9 mouse cellular contexts compared by ENCODE assay signal in the genomic region with DNA sequence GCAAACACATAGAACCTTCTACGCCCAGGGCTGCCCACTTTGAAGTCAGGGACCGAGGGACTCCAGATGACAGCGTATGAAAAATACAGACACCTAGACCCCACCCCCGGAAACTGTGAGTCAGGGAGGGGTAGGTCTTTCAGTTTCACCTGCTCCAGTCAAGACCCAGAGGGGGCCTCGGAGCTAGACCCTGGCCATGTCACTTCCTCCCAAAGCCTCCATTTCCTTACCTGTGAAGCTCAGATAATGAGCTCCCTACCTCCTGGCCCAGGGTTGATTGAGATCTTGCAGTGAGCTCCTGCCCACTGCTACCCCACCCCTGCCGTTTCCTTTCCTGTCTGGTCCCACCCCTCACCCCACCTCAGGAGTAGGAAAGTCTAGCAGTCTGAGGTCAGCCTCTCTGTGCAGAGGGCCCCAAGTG. TPM values are rescaled to one million over a fixed set of nuclear protein-coding genes. Genes with fewer than 3 reads are reported as not detected.
A peak's percentile ranks its signal among the peaks of the same experiment; 100 is the strongest.
DNase-seq lines count a peak whose midpoint lies in the region; ATAC-seq and TF ChIP-seq lines count a peak whose summit lies in the region.
"Had no signal": no experiment of that assay in that cellular context is flagged by ENCODE, and none has a peak within 500 bp of the region (broad histone marks: within the 10 kb centered on the region; RNA-seq: fewer than 3 reads in every experiment).

No protein-coding gene starts in this region.

- no peak for TF ChIP-seq CTCF in E14TG2a.4 (conservative IDR thresholded peaks at IDR 0.05; ENCODE audit: low read length)
- no peak for TF ChIP-seq CTCF in liver, embryonic 14.5 days (IDR thresholded peaks at IDR 0.05; ENCODE audit: low read depth)
- no peak for TF ChIP-seq CTCF in stomach, postnatal 0 days (IDR thresholded peaks at IDR 0.05; ENCODE audit: low read depth)

- DNase-seq in T-cell, adult 2 months (ENCODE audit: low spot score): peak; percentile 96
- DNase-seq in liver, embryonic 14.5 days (ENCODE audit: low read depth in 3 of 3, low spot score in 3 of 3): no peak
- no peak for DNase-seq in stomach, postnatal 0 days (ENCODE audit: low spot score)
- DNase-seq in layer of hippocampus, adult 9-11 months: no peak
- DNase-seq in left cerebral cortex, postnatal 36 days (ENCODE audit: low spot score in 2 of 2): no peak
- no peak for DNase-seq in retina, embryonic 14.5 days (ENCODE audit: low spot score)
- DNase-seq: kidney, postnatal 10 days had no signal

- H3K4me3 ChIP-seq in E14TG2a.4 (replicated peaks; ENCODE audit: low read length): peak overlapping the region; percentile 21
- H3K4me3 ChIP-seq in liver, embryonic 14.5 days (ENCODE audit: insufficient read depth in 1 of 2, low read depth in 2 of 2, low read length in 2 of 2): no peak overlapping the region
- no peak overlapping the region for H3K4me3 ChIP-seq in stomach, postnatal 0 days (ENCODE audit: low read depth, low read length)
- H3K4me3 ChIP-seq: forebrain, embryonic 13.5 days had no signal

- H3K27ac ChIP-seq in liver, embryonic 14.5 days: no peak overlapping the region
- 0 out of 2 replicates have a peak overlapping the region, but pooled peaks have one; percentile 35 for H3K27ac ChIP-seq in stomach, postnatal 0 days (replicated peaks)
- H3K27ac ChIP-seq: forebrain, embryonic 13.5 days had no signal

- no peaks in the 10 kb centered on the region for H3K27me3 ChIP-seq in E14TG2a.4 (ENCODE audit: insufficient read depth, low read length)
- H3K27me3 ChIP-seq in liver, embryonic 14.5 days (ENCODE audit: control insufficient read depth, insufficient read depth, low read length): no peaks in the 10 kb centered on the region
- H3K27me3 ChIP-seq in stomach, postnatal 0 days (ENCODE audit: control insufficient read depth, insufficient read depth, low read length): no peaks in the 10 kb centered on the region

- H3K4me1 ChIP-seq in E14TG2a.4 (replicated peaks; ENCODE audit: low read depth, low read length): peaks cover 79% of the 10 kb centered on the region
- H3K4me1 ChIP-seq in liver, embryonic 14.5 days (replicated peaks; ENCODE audit: control insufficient read depth in 2 of 2, insufficient read depth in 2 of 2, low read length in 1 of 2): peaks cover 0 to 15% of the 10 kb centered on the region in 2 experiments; a peak in 3 of 4 replicates
- peaks cover 2% of the 10 kb centered on the region; the same call in 1 of the 2 replicates for H3K4me1 ChIP-seq in stomach, postnatal 0 days (replicated peaks; ENCODE audit: control insufficient read depth, insufficient read depth)

- intact Hi-C loops in left cerebral cortex, postnatal 36 days (cut with DNase I): no loop called here

- TF ChIP-seq EP300 in liver, embryonic 14.5 days (IDR thresholded peaks at IDR 0.05; ENCODE audit: low read depth): no peak
- no peak for TF ChIP-seq EP300 in stomach, postnatal 0 days (optimal IDR thresholded peaks at IDR 0.05)

- peaks cover 4% of the 10 kb centered on the region; the same call in 1 of the 2 replicates for H3K36me3 ChIP-seq in E14TG2a.4 (ENCODE audit: insufficient read depth, low read length)
- H3K36me3 ChIP-seq in liver, embryonic 14.5 days (replicated peaks; ENCODE audit: control insufficient read depth, insufficient read depth, low read depth): no peaks in the 10 kb centered on the region
- no peaks in the 10 kb centered on the region for H3K36me3 ChIP-seq in stomach, postnatal 0 days (ENCODE audit: control insufficient read depth, insufficient read depth, low read length)

- peak; percentile 24; the same call in 1 of the 2 replicates for ATAC-seq in liver, embryonic 14.5 days (ENCODE audit: insufficient read depth)
- no peak for ATAC-seq in stomach, postnatal 0 days (ENCODE audit: low FRiP score, low TSS enrichment)
- ATAC-seq: forebrain, embryonic 13.5 days had no signal

- no peaks in the 10 kb centered on the region for H3K9me3 ChIP-seq in E14TG2a.4 (ENCODE audit: low read length)
- no peaks in the 10 kb centered on the region for H3K9me3 ChIP-seq in liver, embryonic 14.5 days (ENCODE audit: control insufficient read depth, low read length)
- H3K9me3 ChIP-seq in stomach, postnatal 0 days (ENCODE audit: control insufficient read depth, low read length): no peaks in the 10 kb centered on the region
- H3K9me3 ChIP-seq: forebrain, embryonic 13.5 days had no signal

- 17% methylated on average over 6 of the region's 6 CpGs for WGBS in liver, embryonic 14.5 days (ENCODE audit: insufficient replicate concordance)
- 63% methylated on average over 6 of the region's 6 CpGs for WGBS in stomach, postnatal 0 days

- no peak overlapping the region for H3K9ac ChIP-seq in liver, embryonic 14.5 days (replicated peaks)
- H3K9ac ChIP-seq in stomach, postnatal 0 days (ENCODE audit: low read length): no peak overlapping the region

- no peak overlapping the region for H3K4me2 ChIP-seq in liver, embryonic 14.5 days (ENCODE audit: low read depth)
- H3K4me2 ChIP-seq in stomach, postnatal 0 days (replicated peaks; ENCODE audit: low read depth): no peak overlapping the region
- H3K4me2 ChIP-seq: forebrain, embryonic 13.5 days had no signal

RNA-seq across cellular contexts. Expression of a gene that starts 4.4 kb away (rescaled TPM):
- 6.6 and 10.4 TPM in 2 replicates for polyA plus RNA-seq in liver, embryonic 14.5 days (2012; rRNA removed)
- 5.5 and 5.7 TPM in 2 replicates for polyA plus RNA-seq in liver, embryonic 14.5 days (2014; fragmentation: Nextera tagmentation; extraction: Ambion mirVana)
- 11.4 and 12.0 TPM in 2 replicates for polyA plus RNA-seq in stomach, postnatal 0 days (2015; fragmentation: Nextera tagmentation; extraction: Ambion mirVana)
- 1 to 10 TPM; 2.6 TPM for total RNA-seq in left cerebral cortex, postnatal 36 days (2021)

RNA-seq across cellular contexts. Expression of a gene that starts 20.6 kb away (rescaled TPM):
- polyA plus RNA-seq in liver, embryonic 14.5 days (2012; rRNA removed): 5.6 and 6.5 TPM in 2 replicates
- polyA plus RNA-seq in liver, embryonic 14.5 days (2014; fragmentation: Nextera tagmentation; extraction: Ambion mirVana): 0.76 and 0.92 TPM in 2 replicates
- polyA plus RNA-seq in stomach, postnatal 0 days (2015; fragmentation: Nextera tagmentation; extraction: Ambion mirVana): 3.1 and 3.4 TPM in 2 replicates
- total RNA-seq in left cerebral cortex, postnatal 36 days (2021): 10 to 100 TPM; 28.7 to 30.2 TPM

RNA-seq across cellular contexts. Expression of a gene that starts 35.0 kb away (rescaled TPM):
- polyA plus RNA-seq in liver, embryonic 14.5 days (2012; rRNA removed): 6.1 and 7.5 TPM in 2 replicates
- 4.3 and 5.4 TPM in 2 replicates for polyA plus RNA-seq in liver, embryonic 14.5 days (2014; fragmentation: Nextera tagmentation; extraction: Ambion mirVana)
- polyA plus RNA-seq in stomach, postnatal 0 days (2015; fragmentation: Nextera tagmentation; extraction: Ambion mirVana): 17.2 and 18.1 TPM in 2 replicates
- total RNA-seq in left cerebral cortex, postnatal 36 days (2021): 100 to 1,000 TPM; 102 to 116 TPM
